In the genomic region with DNA sequence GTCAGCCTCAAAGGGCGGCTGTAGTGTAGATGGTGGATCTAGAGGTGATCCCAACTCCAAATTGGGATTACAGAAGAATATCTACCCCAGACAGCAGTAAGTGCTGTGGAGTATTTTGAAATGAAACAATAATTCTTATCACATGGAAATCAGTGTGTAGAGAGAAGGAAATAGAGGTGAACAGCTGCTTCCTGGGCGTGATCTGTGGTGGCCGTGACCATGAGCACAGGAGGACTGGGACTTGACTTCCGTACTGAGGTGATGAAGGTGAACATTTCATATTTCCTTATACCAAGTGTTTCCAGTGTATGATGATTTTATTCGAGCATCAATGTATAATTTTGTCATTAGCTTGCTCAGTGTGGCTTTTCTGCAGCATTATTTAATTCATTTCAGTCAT, we compare ENCODE assay signal across 18 mouse cellular contexts. TPM values are rescaled to one million over a fixed set of nuclear protein-coding genes. Genes with fewer than 3 reads are reported as not detected.
DNase-seq lines count a peak whose midpoint lies in the region; ATAC-seq lines count a peak whose summit lies in the region.
"Had no signal": no experiment of that assay in that cellular context is flagged by ENCODE, and none has a peak within 500 bp of the region (broad histone marks: within the 10 kb centered on the region; RNA-seq: fewer than 3 reads in every experiment).

No protein-coding gene starts in this region.

- H3K27ac ChIP-seq in midbrain, embryonic 12.5 days (replicated peaks): peak overlapping the region; percentile 89; the same call in 1 of the 2 replicates
- H3K27ac ChIP-seq in midbrain, embryonic 10.5 days (replicated peaks): no peak overlapping the region
- peak overlapping the region; percentile 92 for H3K27ac ChIP-seq in midbrain, embryonic 14.5 days (replicated peaks; ENCODE audit: low read depth, low read length)
- H3K27ac ChIP-seq in forebrain, embryonic 16.5 days (ENCODE audit: low read length): no peak overlapping the region
- H3K27ac ChIP-seq: liver, embryonic 14.5 days had no signal

- no peaks in the 10 kb centered on the region for H3K36me3 ChIP-seq in midbrain, embryonic 12.5 days
- no peaks in the 10 kb centered on the region for H3K36me3 ChIP-seq in midbrain, embryonic 10.5 days
- H3K36me3 ChIP-seq in midbrain, embryonic 14.5 days (ENCODE audit: control insufficient read depth, insufficient read depth, low read length): no peaks in the 10 kb centered on the region
- no peaks in the 10 kb centered on the region for H3K36me3 ChIP-seq in forebrain, embryonic 16.5 days (ENCODE audit: control insufficient read depth, insufficient read depth)
- H3K36me3 ChIP-seq: G1E had no signal

- 76% methylated on average over 5 of the region's 5 CpGs for WGBS in midbrain, embryonic 12.5 days
- WGBS in midbrain, embryonic 10.5 days: 94% methylated on average over 5 of the region's 5 CpGs
- 87% methylated on average over 5 of the region's 5 CpGs for WGBS in midbrain, embryonic 14.5 days
- 91% methylated on average over 5 of the region's 5 CpGs for WGBS in forebrain, embryonic 16.5 days

- no peak overlapping the region for H3K4me2 ChIP-seq in midbrain, embryonic 12.5 days (replicated peaks)
- no peak overlapping the region for H3K4me2 ChIP-seq in midbrain, embryonic 14.5 days (ENCODE audit: low read length)
- H3K4me2 ChIP-seq in forebrain, embryonic 16.5 days (ENCODE audit: low read length): no peak overlapping the region

- no peak for DNase-seq in midbrain, embryonic 10.5 days (ENCODE audit: low spot score)
- DNase-seq in midbrain, embryonic 14.5 days: no peak
- DNase-seq in thymus, postnatal 4 days: peak; percentile 39
- no peak for DNase-seq in lung, postnatal 14 days
- DNase-seq in retina, embryonic 14.5 days (ENCODE audit: low spot score): no peak
- DNase-seq: adrenal gland, postnatal 25 days; B cell, adult 2 months; cerebellum, adult 9-10 months; gastrocnemius, postnatal 10 days; heart, postnatal 10 days; kidney, adult 11 months had no signal

- no peaks in the 10 kb centered on the region for H3K9me3 ChIP-seq in midbrain, embryonic 12.5 days
- no peaks in the 10 kb centered on the region for H3K9me3 ChIP-seq in midbrain, embryonic 10.5 days (replicated peaks)
- H3K9me3 ChIP-seq in midbrain, embryonic 14.5 days (ENCODE audit: control insufficient read depth, low read length): no peaks in the 10 kb centered on the region
- no peaks in the 10 kb centered on the region for H3K9me3 ChIP-seq in forebrain, embryonic 16.5 days (ENCODE audit: control insufficient read depth, low read length)

- H3K4me1 ChIP-seq in midbrain, embryonic 12.5 days: peaks cover 26% of the 10 kb centered on the region; the same call in 1 of the 2 replicates
- H3K4me1 ChIP-seq in midbrain, embryonic 10.5 days: peaks cover 49% of the 10 kb centered on the region
- peaks cover 29% of the 10 kb centered on the region for H3K4me1 ChIP-seq in midbrain, embryonic 14.5 days (ENCODE audit: control insufficient read depth, insufficient read depth, low read length)
- H3K4me1 ChIP-seq in forebrain, embryonic 16.5 days (replicated peaks; ENCODE audit: control insufficient read depth, insufficient read depth, low read length): peaks cover 8% of the 10 kb centered on the region; the same call in 1 of the 2 replicates

- H3K27me3 ChIP-seq in midbrain, embryonic 12.5 days: no peaks in the 10 kb centered on the region
- H3K27me3 ChIP-seq in midbrain, embryonic 10.5 days (ENCODE audit: low read depth, poor library complexity, severe bottlenecking): peaks cover 7% of the 10 kb centered on the region
- no peaks in the 10 kb centered on the region for H3K27me3 ChIP-seq in midbrain, embryonic 14.5 days (ENCODE audit: control insufficient read depth, insufficient read depth, low read length)
- peaks cover 15% of the 10 kb centered on the region for H3K27me3 ChIP-seq in forebrain, embryonic 16.5 days (replicated peaks; ENCODE audit: control insufficient read depth, insufficient read depth, low read length)

- H3K4me3 ChIP-seq in midbrain, embryonic 12.5 days: no peak overlapping the region
- no peak overlapping the region for H3K4me3 ChIP-seq in midbrain, embryonic 10.5 days
- H3K4me3 ChIP-seq in midbrain, embryonic 14.5 days (replicated peaks; ENCODE audit: low read depth, low read length): no peak overlapping the region
- no peak overlapping the region for H3K4me3 ChIP-seq in forebrain, embryonic 16.5 days (replicated peaks; ENCODE audit: low read length)

- no peak for ATAC-seq in midbrain, embryonic 12.5 days (ENCODE audit: low FRiP score, low read depth)
- peak; percentile 97 to 99 for ATAC-seq in hematopoietic stem cell, adult 5-6 weeks (replicated peaks in 1 of 2; ENCODE audit: insufficient read depth in 1 of 2, low FRiP score in 2 of 2, low TSS enrichment in 1 of 2, low read depth in 1 of 2, poor library complexity in 2 of 2, severe bottlenecking in 2 of 2)
- ATAC-seq in midbrain, embryonic 14.5 days (ENCODE audit: low FRiP score, low TSS enrichment): no peak
- ATAC-seq in forebrain, embryonic 16.5 days: no peak
- ATAC-seq: lung, postnatal 0 days had no signal

- H3K9ac ChIP-seq in midbrain, embryonic 12.5 days (replicated peaks): no peak overlapping the region
- H3K9ac ChIP-seq in midbrain, embryonic 14.5 days (replicated peaks; ENCODE audit: low read length): no peak overlapping the region
- no peak overlapping the region for H3K9ac ChIP-seq in forebrain, embryonic 16.5 days (replicated peaks; ENCODE audit: low read depth, low read length)
- H3K9ac ChIP-seq: liver, embryonic 14.5 days had no signal

RNA-seq across cellular contexts. Expression of a gene that starts 38.4 kb away (rescaled TPM):
- polyA plus RNA-seq in midbrain, embryonic 12.5 days (2016; fragmentation: Nextera tagmentation; extraction: Ambion mirVana): 148 and 164 TPM in 2 replicates
- polyA plus RNA-seq in midbrain, embryonic 10.5 days (2016; fragmentation: Nextera tagmentation; extraction: Ambion mirVana): 33.1 and 47.5 TPM in 2 replicates
- total RNA-seq in hematopoietic stem cell, adult 5-6 weeks (2017): not detected in 2 replicates
- polyA plus RNA-seq in midbrain, embryonic 14.5 days (2014; fragmentation: Nextera tagmentation; extraction: Ambion mirVana): 218 and 237 TPM in 2 replicates
- polyA plus RNA-seq in forebrain, embryonic 16.5 days (2015; fragmentation: Nextera tagmentation; extraction: Ambion mirVana): 17.5 and 32.2 TPM in 2 replicates
- total RNA-seq: monocyte, adult 5-6 weeks had no signal
- polyA plus RNA-seq: G1E; lung, postnatal 0 days had no signal

Comparison
In these comparisons a context has a peak if more than half of its experiments do, and no peak if none do; other contexts are left out.
1. H3K27ac ChIP-seq: peak in midbrain, embryonic 12.5 days (single experiment) and midbrain, embryonic 14.5 days (single experiment); none in midbrain, embryonic 10.5 days (single experiment) and forebrain, embryonic 16.5 days (single experiment).
2. ATAC-seq: peak in hematopoietic stem cell, adult 5-6 weeks (2 of 2); none in midbrain, embryonic 12.5 days (single experiment), midbrain, embryonic 14.5 days (single experiment) and forebrain, embryonic 16.5 days (single experiment).